Mouse (Mus musculus): ENCODE data around the gene Hnrnpl.
A peak's percentile ranks its signal among the peaks of the same experiment; 100 is the strongest.

Hnrnpl gene

DNA sequence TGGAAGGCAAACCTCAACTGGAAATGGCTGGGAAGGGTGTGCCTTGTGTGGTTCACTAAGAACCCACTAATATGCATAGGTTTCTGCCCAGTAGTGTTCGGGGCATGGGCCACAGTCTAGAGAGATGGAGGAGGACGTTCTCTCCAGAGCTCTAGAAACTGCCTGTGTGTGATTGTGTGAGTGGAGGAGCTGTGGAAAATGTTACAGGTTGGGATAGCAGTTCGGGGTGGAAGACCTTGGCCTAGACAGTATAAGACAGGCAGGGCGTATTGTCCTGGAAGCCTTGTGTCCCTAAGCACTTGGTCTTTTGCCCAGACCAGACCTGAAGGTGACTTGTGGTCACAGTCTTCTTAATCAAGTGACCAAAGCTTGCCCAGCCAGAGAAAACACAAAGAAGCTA lies 4.1 kb downstream of the Hnrnpl start:
- DNase-seq (ENCODE audit: low read depth, low spot score), result no peak

DNA sequence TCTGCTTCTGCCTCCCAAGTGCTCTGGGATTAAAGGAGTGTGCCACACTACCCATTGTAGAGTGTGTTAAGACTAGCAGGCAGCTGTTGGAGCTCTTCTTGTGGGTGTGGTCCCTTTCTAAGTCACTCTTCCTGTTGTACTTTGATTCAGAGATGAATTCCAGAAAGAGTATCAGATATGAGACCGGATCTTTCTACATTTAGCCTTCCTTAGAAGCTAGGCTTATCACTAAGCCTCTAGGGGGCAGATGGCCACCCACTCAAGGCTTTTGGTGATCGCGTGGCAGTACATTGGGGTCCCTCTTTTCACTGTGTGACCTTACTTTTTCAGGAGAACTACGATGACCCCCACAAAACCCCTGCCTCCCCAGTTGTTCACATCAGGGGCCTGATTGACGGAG lies 4.6 kb downstream of the Hnrnpl start:
- DNase-seq (ENCODE audit: low read depth, low spot score), result no peak

DNA sequence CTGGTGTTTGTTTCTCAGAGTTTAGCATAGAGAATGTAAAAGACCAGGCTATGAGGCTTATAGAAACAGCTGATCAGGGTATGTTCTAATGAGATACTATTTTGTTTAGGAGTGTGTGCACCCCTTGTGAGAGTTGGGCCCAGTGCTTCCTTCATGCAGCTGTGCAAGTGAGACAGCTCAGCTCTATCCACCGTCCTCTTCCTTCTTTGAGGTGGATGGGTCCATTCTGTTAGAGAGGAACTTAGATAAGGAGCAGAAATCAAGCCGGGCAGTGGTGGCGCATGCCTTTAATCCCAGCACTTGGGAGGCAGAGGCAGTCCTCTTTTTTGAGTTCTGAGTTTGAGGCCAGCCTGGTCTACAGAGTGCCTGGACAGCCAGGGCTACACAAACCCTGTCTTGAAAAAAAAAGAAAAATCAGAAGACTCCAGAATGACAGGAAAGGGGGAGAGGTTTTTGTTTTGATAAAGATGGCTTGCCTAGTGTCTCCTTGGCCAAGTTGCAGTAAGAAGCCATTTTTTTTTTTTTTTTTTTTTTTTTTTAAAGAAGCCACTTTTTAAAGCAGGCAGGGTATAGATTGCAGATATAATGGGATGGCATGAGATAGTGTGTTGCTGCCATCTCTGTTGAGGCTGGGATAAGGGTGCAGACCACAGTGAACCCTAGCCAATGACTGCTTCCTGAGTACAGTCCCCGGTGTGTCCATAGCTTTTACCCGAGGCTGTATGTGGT lies 6.1 kb downstream of the Hnrnpl start:
- no peak for DNase-seq (ENCODE audit: low read depth, low spot score)

DNA sequence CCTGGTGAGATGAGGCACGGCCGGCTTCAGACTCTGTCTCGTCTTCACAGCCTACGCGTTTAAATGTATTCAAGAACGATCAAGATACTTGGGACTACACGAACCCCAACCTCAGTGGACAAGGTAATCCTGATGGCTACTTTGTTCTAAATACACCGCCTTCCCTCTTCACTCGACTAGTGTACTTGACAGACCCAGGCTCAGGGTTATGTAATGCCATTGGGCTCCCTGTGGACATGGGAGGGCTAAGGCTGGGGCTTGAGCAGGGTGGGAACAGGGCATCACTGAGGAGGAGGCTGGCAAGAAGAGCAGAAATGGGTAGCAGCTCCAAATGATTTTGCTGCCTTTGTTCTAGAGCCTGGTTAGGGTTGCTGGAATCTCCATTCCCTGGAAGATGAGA lies 6.9 kb downstream of the Hnrnpl start:
- no peak for DNase-seq (ENCODE audit: low read depth, low spot score)

DNA sequence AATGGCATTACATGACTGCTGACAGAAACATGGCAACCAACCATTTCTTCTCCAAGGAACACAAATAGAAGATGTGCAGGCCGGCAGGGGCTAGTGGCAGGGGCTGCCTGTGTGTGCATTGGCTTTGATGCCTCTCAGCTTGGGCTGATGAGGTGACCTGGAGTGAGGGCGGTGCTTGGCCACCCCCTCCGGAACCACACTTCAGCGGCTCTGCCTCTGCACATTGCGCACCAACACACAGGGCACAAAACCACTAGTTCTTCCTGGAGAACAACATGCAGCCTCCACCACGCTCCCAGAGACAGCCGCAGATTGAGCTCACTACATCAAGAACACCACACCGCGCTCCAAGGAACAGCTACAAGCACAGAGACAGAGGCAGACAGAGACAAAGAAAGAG lies 7.9 kb downstream of the Hnrnpl start:
- DNase-seq (ENCODE audit: low read depth, low spot score), result no peak

DNA sequence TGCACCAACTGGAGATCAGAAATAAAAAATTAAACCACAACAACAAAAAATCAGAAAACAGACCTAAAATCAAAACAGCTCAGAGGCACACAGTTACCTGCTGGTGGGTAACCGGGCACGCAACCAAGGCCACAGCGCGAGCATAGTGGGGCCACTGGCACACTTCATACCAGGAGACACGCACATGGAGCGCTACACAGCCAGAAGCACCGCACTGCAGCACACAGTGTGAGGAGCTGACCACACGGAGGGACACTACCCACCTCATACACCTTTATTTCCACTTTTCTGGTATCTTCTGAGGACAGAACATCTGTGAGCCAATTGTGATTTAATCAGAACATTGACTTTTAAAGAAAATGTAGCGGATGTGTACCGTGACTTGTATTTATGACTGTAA lies 8.6 kb downstream of the Hnrnpl start:
- no peak for DNase-seq (ENCODE audit: low read depth, low spot score)

DNA sequence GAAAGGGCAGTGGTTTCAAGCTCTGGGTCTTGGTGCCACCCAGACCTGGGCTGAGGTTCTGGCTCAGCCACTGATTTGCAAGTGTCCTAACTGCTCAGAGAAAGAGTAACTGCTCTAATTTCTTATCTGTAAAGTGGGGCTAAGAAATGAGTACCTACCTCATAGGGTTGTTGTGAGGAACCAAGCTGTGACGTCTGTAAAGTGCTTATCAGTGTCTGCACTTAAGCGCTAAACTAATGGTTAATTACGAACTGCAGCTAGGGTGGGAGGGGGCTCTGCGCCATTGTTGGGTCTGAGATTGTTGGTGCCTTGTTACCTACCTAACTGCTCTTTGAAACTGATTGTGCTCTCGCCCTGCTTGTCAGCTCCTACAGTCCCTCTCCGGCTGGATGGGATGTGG lies 9.2 kb downstream of the Hnrnpl start:
- DNase-seq (ENCODE audit: low read depth, low spot score), result no peak

DNA sequence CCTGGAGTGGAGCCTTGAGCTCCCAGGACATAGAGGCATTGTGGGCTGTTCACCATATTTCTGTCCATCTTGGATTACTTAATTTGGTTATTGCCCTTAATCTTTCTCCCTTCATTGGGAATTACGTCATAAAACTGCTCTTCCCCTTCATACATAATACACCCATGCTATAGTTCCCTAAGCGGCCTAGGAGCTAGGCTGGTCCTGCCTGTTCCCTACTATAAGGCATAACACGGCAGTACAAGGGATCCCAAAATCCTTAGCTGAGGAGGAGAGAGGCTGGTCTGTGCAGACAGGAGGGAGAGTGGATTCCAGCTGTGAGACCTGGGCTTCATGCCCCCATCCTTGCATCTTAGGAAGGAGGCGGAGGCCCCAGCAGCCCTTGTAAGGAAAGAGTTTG lies 9.6 kb downstream of the Hnrnpl start:
- DNase-seq (ENCODE audit: low read depth, low spot score), result no peak

DNA sequence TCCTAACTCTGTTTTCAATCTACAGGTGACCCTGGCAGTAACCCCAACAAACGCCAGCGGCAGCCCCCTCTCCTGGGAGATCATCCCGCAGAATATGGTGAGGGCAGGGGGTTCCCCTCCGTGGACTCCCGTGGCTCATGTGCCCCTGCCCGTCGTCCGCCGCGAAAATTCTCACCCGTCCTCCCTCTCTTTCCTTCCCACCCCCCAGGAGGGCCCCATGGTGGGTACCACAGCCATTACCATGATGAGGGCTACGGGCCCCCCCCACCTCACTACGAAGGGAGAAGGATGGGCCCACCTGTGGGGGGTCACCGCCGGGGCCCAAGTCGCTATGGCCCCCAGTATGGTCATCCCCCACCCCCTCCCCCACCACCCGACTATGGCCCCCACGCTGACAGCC lies 10.1 kb downstream of the Hnrnpl start:
- DNase-seq (ENCODE audit: low read depth, low spot score), result no peak

DNA sequence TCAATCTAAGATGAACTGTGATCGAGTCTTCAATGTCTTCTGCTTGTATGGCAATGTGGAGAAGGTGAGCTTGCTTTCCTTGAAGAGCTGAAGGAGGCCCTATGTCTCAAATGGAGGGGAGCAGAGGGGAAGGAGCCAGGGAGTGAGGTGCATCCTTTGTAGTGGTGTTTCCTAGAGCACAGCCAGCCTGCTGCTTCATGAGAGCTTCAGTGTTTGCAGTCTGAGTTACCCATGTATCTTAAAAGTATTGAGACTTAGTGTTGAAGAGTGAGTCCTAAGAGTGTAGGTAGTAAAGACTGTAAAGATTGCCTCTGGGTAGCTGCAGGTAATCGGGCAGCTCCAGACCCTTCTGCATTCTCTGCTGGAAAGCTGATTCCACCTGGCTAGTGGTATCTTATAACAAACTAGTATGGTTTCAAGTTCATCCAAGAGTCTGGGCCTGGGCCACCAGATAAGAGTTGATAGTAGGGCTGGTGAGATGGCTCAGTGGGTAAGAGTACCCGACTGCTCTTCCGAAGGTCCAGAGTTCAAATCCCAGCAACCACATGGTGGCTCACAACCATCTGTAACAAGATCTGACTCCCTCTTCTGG lies 10.6 kb downstream of the Hnrnpl start:
- DNase-seq (ENCODE audit: low read depth, low spot score), result no peak

DNA sequence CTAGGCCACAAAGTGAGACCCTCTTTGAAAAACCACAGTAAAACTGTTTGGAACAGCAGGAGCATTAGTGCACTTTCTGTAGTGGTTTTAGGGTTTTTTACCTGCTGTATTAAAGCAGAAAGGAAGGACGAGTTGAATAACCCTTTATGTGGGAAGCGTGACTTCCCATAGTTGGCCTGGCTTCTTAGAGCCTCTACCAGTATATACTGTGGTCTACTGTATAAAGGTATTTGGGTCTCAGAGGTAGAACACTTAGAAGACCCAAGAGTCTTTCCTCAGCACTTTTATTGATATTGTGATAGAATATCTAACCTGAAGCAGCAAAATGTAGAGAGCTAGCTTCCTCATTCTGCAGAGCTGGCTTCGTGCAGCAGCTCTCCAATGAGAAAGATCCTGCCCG lies 11.2 kb downstream of the Hnrnpl start:
- no peak for DNase-seq (ENCODE audit: low read depth, low spot score)

DNA sequence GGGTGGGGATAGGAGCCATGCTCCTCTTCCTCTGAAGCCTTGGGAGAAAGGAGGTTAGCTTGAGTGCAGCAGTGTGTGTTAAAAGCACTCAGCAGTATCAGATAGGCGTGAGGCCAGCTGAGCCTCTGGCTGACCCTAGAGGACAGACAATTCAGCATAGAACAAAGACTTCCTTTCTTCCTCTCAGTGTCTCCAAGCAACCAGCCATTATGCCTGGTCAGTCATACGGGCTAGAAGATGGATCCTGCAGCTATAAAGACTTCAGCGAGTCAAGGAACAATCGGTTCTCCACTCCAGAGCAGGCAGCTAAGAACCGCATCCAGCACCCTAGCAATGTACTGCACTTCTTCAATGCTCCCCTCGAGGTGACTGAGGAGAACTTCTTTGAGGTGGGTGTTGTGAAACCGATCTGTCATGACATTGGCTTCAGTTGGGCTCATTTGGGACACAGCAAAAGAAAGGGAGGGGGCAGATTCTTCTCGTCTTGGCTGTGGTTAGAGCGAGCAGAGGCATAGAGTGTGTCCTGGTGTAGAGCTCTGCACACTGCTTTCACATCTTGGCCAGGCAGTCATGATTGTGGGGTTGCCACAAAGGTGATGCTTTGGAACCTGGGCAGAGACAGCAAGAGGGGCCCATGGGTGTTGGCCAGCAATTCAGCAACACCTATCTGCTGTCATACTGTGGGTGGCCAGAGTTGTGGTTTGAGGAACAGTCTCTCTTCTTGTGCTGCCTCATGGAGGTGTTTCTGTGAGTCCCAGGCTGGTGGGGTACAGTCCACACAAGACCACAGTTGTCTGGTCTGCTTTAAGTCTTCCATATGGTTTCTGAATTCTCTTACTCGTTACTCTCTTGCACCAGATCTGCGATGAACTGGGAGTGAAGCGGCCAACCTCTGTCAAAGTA lies 12.3 kb downstream of the Hnrnpl start:
- DNase-seq (ENCODE audit: low read depth, low spot score), result peak; percentile 68

DNA sequence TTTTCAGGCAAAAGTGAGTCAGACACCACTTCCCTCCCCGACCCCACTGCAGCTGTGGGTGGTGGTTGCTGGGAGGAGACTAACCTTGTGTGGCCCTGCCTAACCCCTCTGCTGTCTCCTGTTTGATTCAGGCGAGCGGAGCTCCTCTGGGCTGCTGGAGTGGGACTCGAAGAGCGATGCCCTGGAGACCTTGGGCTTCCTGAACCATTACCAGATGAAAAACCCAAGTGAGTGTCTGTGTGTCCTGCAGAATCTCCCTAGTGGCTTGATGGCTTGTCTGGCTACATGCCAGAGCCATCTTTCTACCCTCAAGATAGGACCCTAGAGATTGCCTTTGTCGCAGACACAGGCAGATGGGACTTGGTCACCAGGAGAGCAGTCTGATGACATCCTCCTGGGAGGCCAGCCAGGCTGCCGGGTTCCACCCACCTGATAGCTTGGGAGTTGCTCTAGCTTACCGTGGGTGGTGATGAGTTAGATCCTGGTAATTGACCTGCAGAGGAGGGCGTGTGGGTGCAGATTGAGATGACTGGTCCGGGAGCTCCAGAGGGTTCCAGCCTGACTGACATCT lies 13.0 kb downstream of the Hnrnpl start:
- DNase-seq (ENCODE audit: low read depth, low spot score), result peak; percentile 75

DNA sequence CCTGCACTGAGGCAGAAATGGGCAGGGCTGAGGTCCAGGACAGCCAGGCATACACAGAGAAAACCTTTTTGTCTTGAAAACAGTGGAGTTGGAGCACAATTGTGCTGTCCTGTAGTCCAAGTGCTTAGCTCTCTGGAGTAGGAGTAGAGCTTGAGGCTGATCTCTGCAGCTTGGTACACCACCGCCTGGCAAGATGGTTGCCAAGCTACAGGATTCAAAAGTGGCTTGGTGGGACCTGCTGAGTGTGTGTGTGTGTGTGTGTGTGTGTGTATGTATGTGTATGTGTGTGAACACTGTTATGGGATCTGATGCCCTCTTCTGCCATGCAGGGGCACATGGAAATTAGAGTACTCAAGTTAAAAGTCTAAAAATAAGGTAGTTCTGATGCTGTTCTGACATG lies 14.2 kb downstream of the Hnrnpl start:
- no peak for DNase-seq (ENCODE audit: low read depth, low spot score)

DNA sequence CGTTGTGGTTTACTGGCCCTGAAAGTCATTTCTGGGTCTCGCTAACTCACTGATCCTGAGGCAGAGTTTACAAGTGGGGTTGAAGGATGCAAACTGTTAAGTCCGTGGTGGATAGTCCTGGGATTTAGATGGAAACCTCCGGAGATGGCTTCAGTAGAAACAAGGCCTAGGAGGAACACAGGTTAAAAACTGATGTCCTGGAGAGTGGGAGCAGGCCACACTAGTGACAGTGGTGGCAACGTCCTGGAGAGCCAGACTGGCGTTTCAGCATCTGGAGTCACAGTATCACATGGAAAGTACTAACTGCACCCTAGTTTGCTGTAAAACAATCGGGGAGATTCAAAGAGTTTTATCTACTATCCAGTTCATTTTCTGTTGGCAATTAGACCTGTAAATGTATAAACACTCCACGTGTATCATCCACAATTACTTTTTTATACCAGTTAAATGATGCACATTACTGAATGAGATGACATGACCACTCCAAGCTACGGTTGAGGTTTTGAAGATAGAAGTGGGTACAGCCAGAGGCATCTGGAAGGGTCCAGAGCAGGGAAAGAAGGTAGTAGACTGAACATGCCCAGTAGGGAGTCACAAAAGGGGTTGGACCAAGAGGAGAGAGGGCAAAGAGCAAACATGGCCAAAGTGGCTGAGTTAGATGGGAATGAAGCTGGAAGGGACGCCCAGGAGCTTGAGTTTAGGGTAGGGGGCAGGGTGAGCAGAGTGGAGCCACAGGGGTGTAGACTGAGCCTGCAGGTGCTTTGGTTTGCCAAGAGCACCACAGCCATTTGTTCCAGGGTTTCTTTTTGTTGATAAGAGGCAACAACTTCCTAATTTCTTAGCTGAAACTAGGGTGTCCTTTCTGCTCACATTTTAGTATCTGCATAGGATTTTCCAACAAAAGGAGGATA lies 14.9 kb downstream of the Hnrnpl start:
- no peak for DNase-seq (ENCODE audit: low read depth, low spot score)

DNA sequence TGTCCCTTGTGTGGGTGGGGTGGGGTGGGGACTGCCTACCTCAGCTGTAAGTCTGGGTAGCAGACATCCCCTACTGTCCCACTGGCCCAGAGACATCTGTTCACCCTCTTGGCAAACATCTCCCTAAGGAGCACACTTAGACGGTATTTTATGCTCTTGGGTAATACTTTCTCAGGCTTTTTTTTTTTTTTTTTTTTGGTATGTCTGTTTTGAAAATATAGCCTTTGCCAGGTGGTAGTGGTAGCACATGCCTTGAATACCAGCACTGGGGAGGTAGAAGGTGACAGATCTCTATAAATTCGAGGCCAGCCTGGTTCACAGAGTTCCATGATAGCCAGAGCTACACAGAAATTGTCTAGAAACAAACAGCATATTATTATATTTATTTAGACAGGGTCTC lies 15.6 kb downstream of the Hnrnpl start:
- DNase-seq (ENCODE audit: low read depth, low spot score), result peak; percentile 27

DNA sequence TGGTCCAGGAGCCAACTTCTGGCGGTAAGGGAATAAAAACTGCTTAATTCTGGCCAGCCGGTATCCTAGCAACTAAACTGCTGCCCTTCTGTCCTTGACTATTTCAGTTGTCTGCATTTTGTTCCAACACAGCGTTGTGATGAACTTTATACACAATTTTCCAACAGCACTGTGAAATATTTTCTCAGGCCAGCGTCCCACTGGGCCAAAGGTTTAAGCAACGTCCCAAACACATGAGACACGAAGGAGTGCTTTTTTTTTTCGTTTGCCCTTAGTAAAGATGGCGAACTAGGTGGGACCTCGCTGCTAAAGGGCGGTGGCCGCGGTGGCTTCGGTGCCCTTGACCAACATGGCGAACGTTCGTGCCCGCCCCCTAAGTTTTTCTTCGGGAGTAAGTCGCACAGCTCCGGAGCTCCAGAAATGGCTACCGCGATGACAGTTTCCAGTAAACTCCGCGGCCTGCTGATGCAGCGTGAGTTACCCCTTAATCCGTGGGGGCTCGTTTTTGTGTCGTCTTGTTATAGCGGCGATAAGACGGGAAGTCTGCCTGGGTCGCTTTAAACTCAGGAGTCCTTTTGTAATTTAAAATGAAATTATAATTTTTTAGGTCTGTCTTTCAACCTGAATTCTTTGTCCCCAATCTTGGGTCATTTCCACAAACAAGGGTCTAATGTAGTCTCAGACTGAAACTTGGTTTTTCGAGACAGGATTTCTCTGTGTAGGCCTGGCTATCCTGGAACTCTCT lies 16.8 kb downstream of the Hnrnpl start, which contains the start of gene Ech1:
Gene Ech1, plus strand, starts transcription at position 277 of the 745 bp plus-strand sequence.
- DNase-seq (ENCODE audit: low read depth, low spot score), result peak; percentile 95

DNA sequence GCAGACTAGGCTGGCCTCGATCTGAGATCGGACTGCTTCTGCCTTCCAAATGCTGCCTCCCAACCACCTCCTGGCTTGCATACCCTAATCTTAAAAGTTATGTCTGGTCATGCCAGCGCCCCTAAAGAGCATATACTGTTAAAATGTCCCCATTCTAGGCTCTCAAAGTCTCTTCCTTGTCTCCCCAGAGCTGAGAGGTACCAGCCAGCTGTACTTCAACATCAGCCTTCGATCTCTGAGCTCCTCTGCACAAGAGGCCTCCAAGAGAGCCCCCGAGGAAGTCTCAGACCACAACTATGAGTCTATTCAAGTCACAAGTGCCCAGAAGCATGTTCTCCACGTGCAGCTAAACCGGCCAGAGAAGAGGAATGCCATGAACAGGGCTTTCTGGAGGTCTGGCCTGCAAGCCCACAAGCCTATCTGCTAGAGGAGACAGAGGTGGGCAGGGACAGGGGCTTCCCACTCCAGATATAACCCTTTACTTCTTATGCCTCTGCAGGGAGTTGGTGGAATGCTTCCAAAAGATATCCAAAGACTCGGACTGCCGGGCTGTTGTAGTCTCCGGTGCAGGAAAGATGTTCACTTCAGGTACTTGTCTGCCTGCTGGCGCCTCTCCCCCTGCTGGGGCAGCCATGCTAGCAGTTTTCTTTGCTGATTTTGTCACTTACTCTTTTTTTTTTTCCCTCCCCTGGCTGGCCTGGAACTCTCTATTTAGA lies 17.5 kb downstream of the Hnrnpl start:
- DNase-seq (ENCODE audit: low read depth, low spot score), result peak; percentile 56

DNA sequence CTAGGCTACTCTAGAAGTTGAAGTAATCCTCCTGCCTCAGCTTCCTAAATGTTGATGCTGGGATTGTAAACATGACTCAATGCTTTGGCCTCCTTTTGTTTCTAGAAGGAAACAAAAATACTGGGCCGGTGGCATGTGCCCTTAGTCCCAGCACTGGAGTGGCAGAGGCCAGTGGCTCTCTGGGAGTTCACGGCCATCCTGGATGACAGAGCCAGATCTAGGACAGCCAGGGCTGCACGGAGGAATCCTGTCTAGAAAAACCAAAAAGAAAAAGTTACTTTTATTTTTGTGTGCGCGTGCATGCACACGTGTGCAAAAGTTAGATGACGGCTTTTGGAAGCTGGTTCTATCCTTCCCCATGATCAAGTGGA lies 18.0 kb downstream of the Hnrnpl start:
- no peak for DNase-seq (ENCODE audit: low read depth, low spot score)

DNA sequence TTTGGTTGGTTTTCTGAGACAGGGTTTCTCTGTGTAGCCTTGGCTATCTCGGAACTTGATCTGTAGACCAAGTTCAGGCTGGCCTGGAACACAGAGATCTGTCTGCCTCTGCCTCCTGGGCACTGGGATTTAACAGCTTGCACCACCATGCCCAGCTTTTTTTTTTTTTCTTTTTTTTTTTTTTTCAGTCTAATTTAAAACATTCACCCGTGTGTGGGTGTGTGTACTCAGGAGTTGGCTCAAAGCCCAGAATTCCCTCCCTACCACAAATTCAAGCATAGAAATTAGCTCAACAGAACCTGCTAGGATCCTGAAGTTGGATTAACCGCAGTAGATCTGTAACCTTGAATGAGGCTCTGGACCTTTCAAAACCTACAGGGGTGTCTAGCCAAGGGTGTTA lies 19.0 kb downstream of the Hnrnpl start:
- DNase-seq (ENCODE audit: low read depth, low spot score), result peak; percentile 85
